Mouse (Mus musculus) heart, embryonic 16.5 days (tissue): ENCODE results near the gene Tenm3. TPM values are rescaled to one million over a fixed set of nuclear protein-coding genes. Genes with fewer than 3 reads are reported as not detected.

Experiments used
- ATAC-seq: fragments of 200-750 bp; cut with Nextera tagmentation; replicated peaks from 2 replicates; pipeline ENCODE4 v1.8.0; 2017; ENCODE audit warnings: moderate number of reproducible peaks; ENCODE audit not compliant: insufficient read depth, low FRiP score; ENCODE audit errors: extremely low read depth
- H3K27ac ChIP-seq: fragments of 300-500 bp; sonication (generic); 2 replicates; pipeline ENCODE4 v1.5.1; 2014; ENCODE audit warnings: mild to moderate bottlenecking, low read length, control low read depth, moderate library complexity
- H3K27me3 ChIP-seq: fragments of 300-500 bp; sonication (generic); 2 replicates; pipeline ENCODE4 v1.6.1; 2014; ENCODE audit warnings: low read length, mixed read lengths; ENCODE audit not compliant: control insufficient read depth, insufficient read depth
- H3K36me3 ChIP-seq: fragments of 300-500 bp; sonication (generic); 2 replicates; pipeline ENCODE4 v1.6.1; 2014; ENCODE audit not compliant: control insufficient read depth, insufficient read depth
- H3K4me1 ChIP-seq: fragments of 300-500 bp; sonication (generic); 2 replicates; pipeline ENCODE4 v1.6.1; 2014; ENCODE audit warnings: low read length, mixed read lengths; ENCODE audit not compliant: control insufficient read depth, insufficient read depth
- H3K4me2 ChIP-seq: fragments of 300-500 bp; sonication (generic); 2 replicates; pipeline ENCODE4 v1.6.1; 2014; ENCODE audit warnings: low read depth, mild to moderate bottlenecking, control low read depth, low read length
- H3K4me3 ChIP-seq: fragments of 300-500 bp; sonication (generic); 2 replicates; pipeline ENCODE4 v1.5.1; 2014; ENCODE audit warnings: mild to moderate bottlenecking, control low read depth, low read length
- H3K9ac ChIP-seq: fragments of 300-500 bp; sonication (generic); 2 replicates; pipeline ENCODE4 v1.6.1; 2014; ENCODE audit warnings: low read length, control low read depth
- H3K9me3 ChIP-seq: fragments of 300-500 bp; sonication (generic); replicated peaks from 2 replicates; pipeline ENCODE4 v1.6.1; 2016; ENCODE audit warnings: low read length; ENCODE audit not compliant: control insufficient read depth
- WGBS: fragments of 180-500 bp; shearing (Covaris S2); extraction: QIAGEN DNeasy Blood & Tissue Kit; methylation state at CpG from one replicate; pipeline ENCODE4 v1.1.7; 2014; 5-methylcytosine and 5-hydroxymethylcytosine counted together
- polyA plus RNA-seq: library from polyadenylated mRNA; unstranded; fragments of >200 nt; fragmentation: Nextera tagmentation; extraction: Ambion mirVana; gene quantifications from 2 replicates; pipeline ENCODE4 v1.2.1, GENCODE M21; 2015

Gene Tenm3
- polyA plus RNA-seq, 1 experiment from 2014 or later, result 4.5 TPM

GRCm38 (mm10) chr8:48766545-48767234, 77.1 kb downstream of the Tenm3 start:
- ATAC-seq, result no peak
- Histone ChIP-seq H3K4me2 (no peak overlapping the region), H3K36me3 (no peaks in the 10 kb centered on the region), H3K27me3 (peaks cover 28% of the 10 kb centered on the region), H3K27ac (no peak overlapping the region), H3K9ac (no peak overlapping the region), H3K9me3 (peaks cover 5% of the 10 kb centered on the region), H3K4me3 (no peak overlapping the region), H3K4me1 (no peaks in the 10 kb centered on the region)
- 77% methylated on average over 16 of the region's 16 CpGs for WGBS

- Histone ChIP-seq H3K36me3 (no peaks in the 10 kb centered on the region), H3K4me1 (no peaks in the 10 kb centered on the region), H3K9me3 (no peaks in the 10 kb centered on the region), H3K4me3 (no peak overlapping the region), H3K4me2 (no peak overlapping the region), H3K9ac (no peak overlapping the region), H3K27ac (no peak overlapping the region), H3K27me3 (peaks cover 20% of the 10 kb centered on the region)
- no peak for ATAC-seq
- 59% methylated on average over 6 of the region's 6 CpGs for WGBS
Observed at GRCm38 (mm10) chr8:48765212-48765611, 78.5 kb downstream of the Tenm3 start.

GRCm38 (mm10) chr8:48764011-48764410, 79.7 kb downstream of the Tenm3 start:
- Histone ChIP-seq H3K4me1 (no peaks in the 10 kb centered on the region), H3K36me3 (no peaks in the 10 kb centered on the region), H3K27me3 (peaks cover 20% of the 10 kb centered on the region), H3K9me3 (no peaks in the 10 kb centered on the region), H3K9ac (no peak overlapping the region), H3K4me3 (no peak overlapping the region), H3K4me2 (no peak overlapping the region), H3K27ac (no peak overlapping the region)
- 84% methylated on average over 3 of the region's 3 CpGs for whole genome bisulfite sequencing
- ATAC-seq, result no peak

GRCm38 (mm10) chr8:48756874-48757273, 86.9 kb downstream of the Tenm3 start:
- Histone ChIP-seq H3K9ac (no peak overlapping the region), H3K4me1 (peaks cover 20% of the 10 kb centered on the region), H3K9me3 (no peaks in the 10 kb centered on the region), H3K27ac (peak overlapping the region; percentile 78; the same call in 1 of the 2 replicates), H3K27me3 (no peaks in the 10 kb centered on the region; the same call in none of the 2 replicates), H3K4me2 (no peak overlapping the region), H3K36me3 (no peaks in the 10 kb centered on the region), H3K4me3 (no peak overlapping the region)
- no peak for ATAC-seq
- 57% methylated on average over 2 of the region's 2 CpGs for whole genome bisulfite sequencing

- Histone ChIP-seq H3K4me3 (0 out of 2 replicates have a peak overlapping the region, but pooled peaks have one; percentile 1), H3K4me2 (peak overlapping the region; percentile 38; the same call in 1 of the 2 replicates)
- ATAC-seq, result peak; percentile 93
Observed at GRCm38 (mm10) chr8:48755492-48755891, 88.3 kb downstream of the Tenm3 start.

GRCm38 (mm10) chr8:48754959-48755358, 88.8 kb downstream of the Tenm3 start:
- no peak overlapping the region; the same call in 1 of the 2 replicates for H3K4me2 ChIP-seq
- no peaks in the 10 kb centered on the region for H3K27me3 ChIP-seq
- no peak for ATAC-seq
- WGBS, result 85% methylated on average over 2 of the region's 2 CpGs
- no peak overlapping the region for H3K4me3 ChIP-seq
- H3K36me3 ChIP-seq, result no peaks in the 10 kb centered on the region
- no peaks in the 10 kb centered on the region for H3K9me3 ChIP-seq
- peak overlapping the region; percentile 78 for H3K27ac ChIP-seq
- no peak overlapping the region; the same call in 1 of the 2 replicates for H3K9ac ChIP-seq
- H3K4me1 ChIP-seq, result peaks cover 20% of the 10 kb centered on the region

More at GRCm38 (mm10) chr8:48755492-48755891, 88.3 kb downstream of the Tenm3 start:
- H3K4me1 ChIP-seq, result peaks cover 20% of the 10 kb centered on the region
- H3K27me3 ChIP-seq, result no peaks in the 10 kb centered on the region; the same call in 1 of the 2 replicates
- WGBS, result 21% methylated on average over 7 of the region's 7 CpGs
- peak overlapping the region; percentile 78 for H3K27ac ChIP-seq
- peak overlapping the region; percentile 46; the same call in 1 of the 2 replicates for H3K9ac ChIP-seq
- no peaks in the 10 kb centered on the region for H3K9me3 ChIP-seq
- H3K36me3 ChIP-seq, result no peaks in the 10 kb centered on the region

GRCm38 (mm10) chr8:48751965-48752364, 91.8 kb downstream of the Tenm3 start:
- no peaks in the 10 kb centered on the region for H3K9me3 ChIP-seq
- no peak overlapping the region for H3K9ac ChIP-seq
- H3K4me2 ChIP-seq, result no peak overlapping the region
- no peaks in the 10 kb centered on the region for H3K27me3 ChIP-seq
- no peak overlapping the region for H3K27ac ChIP-seq
- H3K36me3 ChIP-seq, result no peaks in the 10 kb centered on the region
- no peak overlapping the region for H3K4me3 ChIP-seq
- WGBS, result 91% methylated on average over 5 of the region's 5 CpGs
- ATAC-seq, result no peak
- peaks cover 15% of the 10 kb centered on the region for H3K4me1 ChIP-seq

GRCm38 (mm10) chr8:48748503-48749059, 95.2 kb downstream of the Tenm3 start:
- ATAC-seq, result no peak

GRCm38 (mm10) chr8:48743912-48744311, 99.8 kb downstream of the Tenm3 start:
- Histone ChIP-seq H3K9ac (no peak overlapping the region), H3K27me3 (no peaks in the 10 kb centered on the region), H3K36me3 (no peaks in the 10 kb centered on the region), H3K27ac (no peak overlapping the region), H3K4me2 (no peak overlapping the region), H3K4me1 (no peaks in the 10 kb centered on the region), H3K9me3 (no peaks in the 10 kb centered on the region), H3K4me3 (no peak overlapping the region)
- no peak for ATAC-seq
- WGBS, result 77% methylated on average over 4 of the region's 4 CpGs

More at GRCm38 (mm10) chr8:48748503-48749059, 95.2 kb downstream of the Tenm3 start:
- Histone ChIP-seq H3K4me3 (no peak overlapping the region), H3K4me1 (no peaks in the 10 kb centered on the region), H3K27ac (no peak overlapping the region), H3K9ac (no peak overlapping the region), H3K27me3 (no peaks in the 10 kb centered on the region), H3K4me2 (no peak overlapping the region), H3K36me3 (no peaks in the 10 kb centered on the region), H3K9me3 (no peaks in the 10 kb centered on the region)
- 44% methylated on average over 13 of the region's 13 CpGs for WGBS
